Mouse (Mus musculus): ENCODE data around the gene Ndufv1.

GRCm38 (mm10) chr19:4005091-4005490 lies 7.5 kb downstream of the Ndufv1 start:
- no peak for TF ChIP-seq CTCF (IDR thresholded peaks at IDR 0.05; ENCODE audit: low read depth, low read length)
- no peak for TF ChIP-seq TAL1 (conservative IDR thresholded peaks at IDR 0.05; ENCODE audit: low read depth, low read length)
- TF ChIP-seq GATA1 (IDR thresholded peaks at IDR 0.05; ENCODE audit: borderline replicate concordance, low read length) = no peak
- TF ChIP-seq POLR2AphosphoS5 (IDR thresholded peaks at IDR 0.05; ENCODE audit: insufficient replicate concordance, low read depth, low read length) = no peak
- TF ChIP-seq GATA2 (IDR thresholded peaks at IDR 0.05; ENCODE audit: borderline replicate concordance, low read depth, low read length) = no peak
